Mouse (Mus musculus) duodenum, adult 2 months (tissue): Measurements from ENCODE around the gene Olfr787. TPM values are rescaled to one million over a fixed set of nuclear protein-coding genes. Genes with fewer than 3 reads are reported as not detected.

ENCODE experiments used
- polyA plus RNA-seq: library from polyadenylated mRNA; depleted of rRNA; stranded (reverse); fragments of >200 nt; gene quantifications from 2 replicates; pipeline ENCODE4 v1.2.3, GENCODE M21; 2012; ENCODE audit warnings: low replicate concordance; rRNA removed

Olfr787 gene
- not detected in 2 replicates for polyA plus RNA-seq

GRCm38 (mm10) chr10:129461562-129461961 lies at the start of gene Olfr787:
Gene Olfr787, plus strand, starts transcription at chr10:129461862.

GRCm38 (mm10) chr10:129427006-129427405 lies 34.7 kb upstream of the Olfr787 start, which contains the start of gene Olfr786:
Gene Olfr786, plus strand, starts transcription at chr10:129427306.

GRCm38 (mm10) chr10:129470698-129471097 lies 9.0 kb downstream of the Olfr787 start, which contains the start of gene Olfr788:
Gene Olfr788, plus strand, starts transcription at chr10:129470998.

GRCm38 (mm10) chr10:129484452-129484851 lies 22.8 kb downstream of the Olfr787 start, which contains the start of gene Olfr789:
Gene Olfr789, plus strand, starts transcription at chr10:129484752.

GRCm38 (mm10) chr10:129498192-129498591 lies 36.5 kb downstream of the Olfr787 start, which contains the start of gene Olfr790:
Gene Olfr790, plus strand, starts transcription at chr10:129498492.

Other genes starting within 250 kb of the Olfr787 start
- gene Olfr774, start 225.7 kb upstream of the Olfr787 start, polyA plus RNA-seq: not detected in 2 replicates
- gene Olfr775, start 213.4 kb upstream of the Olfr787 start, polyA plus RNA-seq: not detected in 2 replicates
- gene Olfr776, start 202.7 kb upstream of the Olfr787 start, polyA plus RNA-seq: not detected in 2 replicates
- gene Olfr777, start 190.4 kb upstream of the Olfr787 start, polyA plus RNA-seq: not detected in 2 replicates
- not detected in 2 replicates for gene Olfr780, start 143.7 kb upstream of the Olfr787 start, polyA plus RNA-seq
- not detected in 2 replicates for gene Olfr781, start 133.0 kb upstream of the Olfr787 start, polyA plus RNA-seq
- gene Olfr782, start 113.0 kb upstream of the Olfr787 start, polyA plus RNA-seq: not detected in 2 replicates
- gene Olfr784, start 77.8 kb upstream of the Olfr787 start, polyA plus RNA-seq: not detected in 2 replicates
- not detected in 2 replicates for gene Olfr785, start 56.4 kb upstream of the Olfr787 start, polyA plus RNA-seq
- gene Olfr786, start 34.6 kb upstream of the Olfr787 start, polyA plus RNA-seq: not detected in 2 replicates
- gene Olfr788, start 9.1 kb downstream of the Olfr787 start, polyA plus RNA-seq: not detected in 2 replicates
- not detected in 2 replicates for gene Olfr789, start 22.9 kb downstream of the Olfr787 start, polyA plus RNA-seq
- gene Olfr790, start 36.6 kb downstream of the Olfr787 start, polyA plus RNA-seq: not detected in 2 replicates
- gene Olfr791, start 59.9 kb downstream of the Olfr787 start, polyA plus RNA-seq: not detected in 2 replicates
- not detected in 2 replicates for gene Olfr792, start 77.3 kb downstream of the Olfr787 start, polyA plus RNA-seq
- not detected in 2 replicates for gene Olfr794, start 105.8 kb downstream of the Olfr787 start, polyA plus RNA-seq
- not detected in 2 replicates for gene Olfr796, start 150.7 kb downstream of the Olfr787 start, polyA plus RNA-seq
- not detected in 2 replicates for gene Olfr798, start 166.1 kb downstream of the Olfr787 start, polyA plus RNA-seq
- not detected in 2 replicates for gene Olfr799, start 175.6 kb downstream of the Olfr787 start, polyA plus RNA-seq
- gene Olfr800, start 195.8 kb downstream of the Olfr787 start, polyA plus RNA-seq: not detected in 2 replicates
- not detected in 2 replicates for gene Olfr801, start 212.0 kb downstream of the Olfr787 start, polyA plus RNA-seq
- not detected in 2 replicates for gene Olfr802, start 226.3 kb downstream of the Olfr787 start, polyA plus RNA-seq
- gene Olfr803, start 232.4 kb downstream of the Olfr787 start, polyA plus RNA-seq: not detected in 2 replicates
- not detected in 2 replicates for gene Olfr804, start 241.3 kb downstream of the Olfr787 start, polyA plus RNA-seq